Mouse (Mus musculus) forebrain, embryonic 12.5 days (tissue): ENCODE data around the gene Myo10. TPM values are rescaled to one million over a fixed set of nuclear protein-coding genes. Genes with fewer than 3 reads are reported as not detected.

ENCODE experiments used
- ATAC-seq: fragments of 200-750 bp; cut with Nextera tagmentation; 2 replicates; pipeline ENCODE4 v1.8.0; 2017; ENCODE audit warnings: moderate TSS enrichment; ENCODE audit not compliant: low FRiP score
- H3K27ac ChIP-seq: fragments of 300-500 bp; sonication (generic); 2 replicates; pipeline ENCODE4 v1.5.1; 2016; ENCODE audit warnings: mild to moderate bottlenecking
- H3K27me3 ChIP-seq: fragments of 300-500 bp; sonication (generic); 2 replicates; pipeline ENCODE4 v1.6.1; 2016; ENCODE audit warnings: mild to moderate bottlenecking
- H3K36me3 ChIP-seq: fragments of 300-500 bp; sonication (generic); replicated peaks from 2 replicates; pipeline ENCODE4 v1.6.1; 2016; ENCODE audit warnings: mild to moderate bottlenecking
- H3K4me1 ChIP-seq: fragments of 300-500 bp; sonication (generic); 2 replicates; pipeline ENCODE4 v1.6.1; 2016
- H3K4me2 ChIP-seq: fragments of 300-500 bp; sonication (generic); 2 replicates; pipeline ENCODE4 v1.6.1; 2016; ENCODE audit warnings: mild to moderate bottlenecking, moderate library complexity
- H3K4me3 ChIP-seq: fragments of 300-500 bp; sonication (generic); replicated peaks from 2 replicates; pipeline ENCODE4 v1.5.1; 2016; ENCODE audit warnings: mild to moderate bottlenecking
- H3K9ac ChIP-seq: fragments of 300-500 bp; sonication (generic); 2 replicates; pipeline ENCODE4 v1.6.1; 2016; ENCODE audit warnings: mild to moderate bottlenecking
- H3K9me3 ChIP-seq: fragments of 300-500 bp; sonication (generic); 2 replicates; pipeline ENCODE4 v1.6.1; 2016
- WGBS: fragments of 180-500 bp; shearing (Covaris S2); methylation state at CpG from one replicate; pipeline ENCODE4 v1.1.7; 2016; 5-methylcytosine and 5-hydroxymethylcytosine counted together
- polyA plus RNA-seq: library from polyadenylated mRNA; unstranded; fragments of >200 nt; fragmentation: Nextera tagmentation; extraction: Ambion mirVana; gene quantifications from 2 replicates; pipeline ENCODE4 v1.2.1, GENCODE M21; 2016

The Myo10 gene
- polyA plus RNA-seq, 1 experiment from 2014 or later: 65.6 TPM

GRCm38 (mm10) chr15:25787965-25788364, 165.6 kb downstream of the Myo10 start:
- no peak for ATAC-seq
- no peak overlapping the region for H3K4me3 ChIP-seq
- no peak overlapping the region for H3K4me2 ChIP-seq
- no peak overlapping the region for H3K9ac ChIP-seq
- 89% methylated on average over 8 of the region's 8 CpGs for WGBS
- 0 out of 2 replicates have a peak, but pooled peaks cover 2% of the 10 kb centered on the region for H3K4me1 ChIP-seq
- H3K27me3 ChIP-seq: no peaks in the 10 kb centered on the region
- H3K9me3 ChIP-seq: no peaks in the 10 kb centered on the region
- H3K27ac ChIP-seq: no peak overlapping the region; the same call in 1 of the 2 replicates
- peaks cover 94% of the 10 kb centered on the region for H3K36me3 ChIP-seq

DNA sequence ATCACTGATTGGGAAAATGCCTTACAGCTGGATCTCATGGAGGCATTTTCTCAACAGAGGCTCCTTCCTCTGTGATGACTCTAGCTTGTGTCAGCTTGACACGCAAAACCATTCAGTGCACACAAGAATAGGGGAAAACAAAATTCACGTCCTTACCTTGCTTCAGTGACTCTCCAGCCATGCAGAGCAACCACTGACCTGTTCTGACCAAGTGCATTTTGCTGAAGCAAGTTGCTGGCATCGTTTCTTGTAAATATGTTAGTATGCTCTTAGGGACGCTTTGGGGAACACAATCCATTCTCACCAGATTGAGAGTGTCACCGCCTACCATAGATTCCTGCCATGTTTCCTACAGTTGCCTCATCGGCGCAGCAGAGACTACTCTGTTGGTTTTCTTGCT, 166.2 kb downstream of the Myo10 start:
- no peak for ATAC-seq
- no peaks in the 10 kb centered on the region for H3K27me3 ChIP-seq
- H3K4me2 ChIP-seq: no peak overlapping the region
- 0 out of 2 replicates have a peak, but pooled peaks cover 2% of the 10 kb centered on the region for H3K4me1 ChIP-seq
- peaks cover 94% of the 10 kb centered on the region for H3K36me3 ChIP-seq
- H3K9me3 ChIP-seq: no peaks in the 10 kb centered on the region
- H3K9ac ChIP-seq: no peak overlapping the region
- 88% methylated on average over 7 of the region's 7 CpGs for WGBS
- no peak overlapping the region for H3K27ac ChIP-seq
- no peak overlapping the region for H3K4me3 ChIP-seq

DNA sequence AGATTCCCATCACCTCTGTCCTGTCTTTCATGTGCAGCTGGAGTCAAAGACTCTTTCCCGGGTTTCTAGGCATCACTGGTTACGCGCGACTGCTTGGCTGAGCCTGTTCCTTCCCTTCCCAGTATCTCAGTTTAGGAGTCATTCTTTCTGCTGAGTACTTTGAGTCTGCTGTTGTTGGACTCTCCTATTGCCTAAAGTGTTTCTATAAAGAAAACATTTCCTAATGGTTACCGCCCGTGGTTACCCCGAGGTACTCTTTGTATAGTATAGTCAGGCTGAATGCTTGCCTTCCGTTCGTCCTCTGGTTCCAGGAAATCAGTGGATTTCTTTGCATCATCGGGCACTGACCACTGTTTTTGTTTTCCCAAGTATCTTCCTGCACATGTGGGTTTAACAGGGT, 166.9 kb downstream of the Myo10 start:
- Histone ChIP-seq H3K27ac (no peak overlapping the region), H3K9me3 (no peaks in the 10 kb centered on the region), H3K4me2 (no peak overlapping the region), H3K4me3 (no peak overlapping the region), H3K36me3 (peaks cover 94% of the 10 kb centered on the region), H3K4me1 (0 out of 2 replicates have a peak, but pooled peaks cover 2% of the 10 kb centered on the region), H3K9ac (no peak overlapping the region), H3K27me3 (no peaks in the 10 kb centered on the region)
- 86% methylated on average over 10 of the region's 10 CpGs for WGBS
- no peak for ATAC-seq

- no peak overlapping the region for H3K4me3 ChIP-seq
- 74% methylated on average over 8 of the region's 8 CpGs for WGBS
- no peaks in the 10 kb centered on the region for H3K9me3 ChIP-seq
- 0 out of 2 replicates have a peak, but pooled peaks cover 2% of the 10 kb centered on the region for H3K4me1 ChIP-seq
- 0 out of 2 replicates have a peak overlapping the region, but pooled peaks have one; percentile 36 for H3K27ac ChIP-seq
- H3K9ac ChIP-seq: no peak overlapping the region
- ATAC-seq: peak; percentile 47; the same call in 1 of the 2 replicates
- no peak overlapping the region for H3K4me2 ChIP-seq
- peaks cover 89% of the 10 kb centered on the region for H3K36me3 ChIP-seq
- H3K27me3 ChIP-seq: no peaks in the 10 kb centered on the region
These were observed 169.5 kb downstream of the Myo10 start for GRCm38 (mm10) chr15:25791660-25792353.

DNA sequence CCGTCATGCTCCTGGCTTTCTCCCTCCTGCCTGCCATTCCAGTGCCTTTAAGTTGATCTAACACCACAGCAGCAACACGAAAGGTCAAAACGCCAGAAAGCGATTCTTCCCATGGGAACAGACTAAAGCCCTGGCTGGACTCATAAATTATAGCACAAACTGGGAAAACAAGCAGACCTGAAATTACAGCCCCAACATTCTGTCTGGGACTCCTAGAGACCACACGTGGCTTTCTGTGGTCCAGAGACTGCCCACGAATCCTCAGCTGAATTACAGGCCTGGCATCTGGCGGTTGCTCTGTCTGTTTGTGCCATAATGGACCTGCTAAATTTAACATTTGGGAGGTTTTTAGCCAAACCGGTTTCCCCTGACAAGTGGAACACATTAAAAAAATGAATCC, 171.8 kb downstream of the Myo10 start:
- Histone ChIP-seq H3K27me3 (no peaks in the 10 kb centered on the region), H3K4me2 (no peak overlapping the region), H3K4me3 (no peak overlapping the region), H3K4me1 (0 out of 2 replicates have a peak, but pooled peaks cover 2% of the 10 kb centered on the region), H3K9ac (no peak overlapping the region), H3K27ac (no peak overlapping the region), H3K9me3 (no peaks in the 10 kb centered on the region), H3K36me3 (peaks cover 89% of the 10 kb centered on the region)
- 93% methylated on average over 8 of the region's 8 CpGs for WGBS
- no peak for ATAC-seq

GRCm38 (mm10) chr15:25795496-25795895, 173.2 kb downstream of the Myo10 start:
- Histone ChIP-seq H3K9ac (no peak overlapping the region), H3K4me3 (no peak overlapping the region), H3K4me2 (no peak overlapping the region), H3K9me3 (no peaks in the 10 kb centered on the region), H3K27ac (no peak overlapping the region), H3K27me3 (no peaks in the 10 kb centered on the region), H3K36me3 (peaks cover 89% of the 10 kb centered on the region), H3K4me1 (0 out of 2 replicates have a peak, but pooled peaks cover 2% of the 10 kb centered on the region)
- WGBS: 93% methylated on average over 9 of the region's 9 CpGs
- no peak for ATAC-seq

GRCm38 (mm10) chr15:25796353-25796752, 174.0 kb downstream of the Myo10 start:
- ATAC-seq: no peak
- no peak overlapping the region for H3K4me3 ChIP-seq
- H3K4me2 ChIP-seq: no peak overlapping the region
- 0 out of 2 replicates have a peak, but pooled peaks cover 2% of the 10 kb centered on the region for H3K4me1 ChIP-seq
- no peaks in the 10 kb centered on the region for H3K9me3 ChIP-seq
- no peak overlapping the region for H3K27ac ChIP-seq
- H3K27me3 ChIP-seq: no peaks in the 10 kb centered on the region
- no peak overlapping the region for H3K9ac ChIP-seq
- 59% methylated on average over 3 of the region's 3 CpGs for WGBS
- peaks cover 91% of the 10 kb centered on the region for H3K36me3 ChIP-seq

DNA sequence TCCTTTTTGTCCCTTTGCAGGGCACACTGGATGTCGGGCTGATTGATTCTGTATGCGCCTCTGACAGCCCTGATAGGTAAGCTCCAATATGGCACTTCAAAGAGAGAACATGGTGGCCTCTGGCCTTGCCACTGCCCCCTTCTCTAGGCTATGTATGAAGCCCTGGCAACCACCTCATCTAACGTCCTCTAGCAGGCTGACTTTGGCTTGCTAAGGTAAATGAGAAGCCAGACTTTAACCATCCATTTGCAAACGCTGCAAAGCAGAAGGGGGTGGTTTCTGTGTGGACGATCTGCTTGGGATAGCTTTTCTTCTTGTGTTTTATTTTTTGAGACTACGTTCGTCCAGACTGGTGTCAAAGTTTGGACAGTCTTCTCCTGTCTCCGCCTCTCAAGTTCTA, 174.9 kb downstream of the Myo10 start:
- Histone ChIP-seq H3K36me3 (peaks cover 94% of the 10 kb centered on the region), H3K9ac (no peak overlapping the region), H3K4me3 (no peak overlapping the region), H3K27me3 (no peaks in the 10 kb centered on the region), H3K9me3 (no peaks in the 10 kb centered on the region), H3K4me2 (no peak overlapping the region), H3K4me1 (no peaks in the 10 kb centered on the region), H3K27ac (no peak overlapping the region)
- 89% methylated on average over 8 of the region's 8 CpGs for WGBS
- no peak for ATAC-seq

DNA sequence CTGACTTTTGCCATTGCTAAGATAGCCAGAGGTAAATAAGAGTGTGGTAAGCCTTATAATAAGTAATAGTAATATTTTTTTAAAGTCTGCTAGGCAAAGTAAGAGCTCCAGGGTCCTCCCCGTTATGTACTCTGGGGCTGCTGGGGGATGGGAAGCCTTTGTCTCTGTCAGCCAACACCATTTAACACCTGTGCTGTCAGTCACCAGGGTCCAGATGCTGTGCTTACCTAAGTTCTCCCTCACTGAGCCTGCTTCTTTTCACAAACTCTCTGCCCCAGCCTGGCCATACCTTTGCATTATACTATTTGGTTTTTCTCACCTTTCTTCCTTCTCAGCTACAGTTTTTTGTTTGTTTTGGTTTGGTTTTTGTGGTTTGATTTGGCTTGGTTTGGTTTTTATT, 175.6 kb downstream of the Myo10 start:
- Histone ChIP-seq H3K9ac (no peak overlapping the region), H3K4me3 (no peak overlapping the region), H3K4me1 (no peaks in the 10 kb centered on the region), H3K9me3 (no peaks in the 10 kb centered on the region), H3K27me3 (no peaks in the 10 kb centered on the region), H3K4me2 (no peak overlapping the region), H3K27ac (no peak overlapping the region), H3K36me3 (peaks cover 94% of the 10 kb centered on the region)
- WGBS: 85% methylated on average over 1 of the region's 1 CpGs
- no peak for ATAC-seq

- Histone ChIP-seq H3K27me3 (no peaks in the 10 kb centered on the region), H3K9ac (no peak overlapping the region), H3K36me3 (peaks cover 98% of the 10 kb centered on the region), H3K4me1 (no peaks in the 10 kb centered on the region), H3K4me3 (no peak overlapping the region), H3K9me3 (no peaks in the 10 kb centered on the region), H3K27ac (no peak overlapping the region), H3K4me2 (no peak overlapping the region)
- ATAC-seq: no peak
- 78% methylated on average over 5 of the region's 5 CpGs for WGBS
These were observed 179.4 kb downstream of the Myo10 start for GRCm38 (mm10) chr15:25801726-25802125.

DNA sequence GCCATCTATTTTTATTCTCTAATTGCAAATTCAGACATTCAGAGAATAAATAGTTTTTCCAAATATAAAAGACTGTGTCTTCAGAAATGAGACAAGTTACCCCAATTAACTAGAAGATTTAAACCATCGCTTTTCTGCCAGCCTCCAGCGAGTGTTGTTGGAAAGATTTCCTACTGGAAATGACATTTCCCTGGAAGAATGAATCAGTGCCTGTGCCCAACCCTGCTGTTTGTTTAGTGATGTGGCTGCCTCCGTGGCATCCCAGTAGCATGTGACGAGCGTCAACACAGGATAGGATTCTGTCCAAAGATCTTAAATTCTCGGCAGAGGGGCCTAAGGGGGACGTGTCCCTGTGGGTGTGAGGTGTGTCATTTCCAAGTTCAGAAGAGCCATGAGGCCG, 179.9 kb downstream of the Myo10 start:
- ATAC-seq: no peak
- Histone ChIP-seq H3K9me3 (no peaks in the 10 kb centered on the region), H3K4me3 (no peak overlapping the region), H3K27ac (no peak overlapping the region), H3K27me3 (no peaks in the 10 kb centered on the region), H3K4me1 (no peaks in the 10 kb centered on the region), H3K36me3 (peaks cover 98% of the 10 kb centered on the region), H3K9ac (no peak overlapping the region), H3K4me2 (no peak overlapping the region)
- WGBS: 91% methylated on average over 8 of the region's 8 CpGs

- Histone ChIP-seq H3K4me1 (no peaks in the 10 kb centered on the region), H3K9ac (no peak overlapping the region), H3K36me3 (peaks cover 99% of the 10 kb centered on the region), H3K9me3 (no peaks in the 10 kb centered on the region), H3K27ac (no peak overlapping the region), H3K4me2 (no peak overlapping the region), H3K27me3 (no peaks in the 10 kb centered on the region), H3K4me3 (no peak overlapping the region)
- no peak for ATAC-seq
- WGBS: 92% methylated on average over 15 of the region's 15 CpGs
These were observed 180.8 kb downstream of the Myo10 start for GRCm38 (mm10) chr15:25803111-25803510.
